Mouse (Mus musculus) MEL-GATA-1-ER (cell line): ENCODE data around the gene Ralgps1.

Experiments
- DNase-seq: peaks from one replicate; pipeline ENCODE4 v3.0.0-alpha.2; 2012; ENCODE audit warnings: low read depth; ENCODE audit errors: extremely low read depth

Ralgps1 gene

DNA sequence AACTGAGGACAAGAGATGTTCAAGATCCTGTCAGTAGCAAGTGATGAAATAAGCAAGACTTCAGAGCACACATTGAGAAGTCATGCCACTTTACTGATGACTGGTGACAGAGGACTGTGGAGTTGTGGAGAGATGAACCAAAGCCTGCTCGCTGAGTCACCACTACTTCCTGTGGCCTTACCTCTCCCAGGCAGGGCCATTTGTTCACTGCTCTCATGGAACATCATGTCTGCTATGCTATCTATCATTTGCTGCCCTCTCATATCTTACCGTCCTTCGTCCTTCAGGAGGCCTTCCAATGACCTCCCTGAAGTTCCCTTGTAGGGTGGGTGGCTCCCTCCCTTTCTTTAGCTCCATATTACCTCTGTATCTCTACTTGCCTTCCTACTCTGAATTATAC, 287.1 kb downstream of the Ralgps1 start:
- DNase-seq, result no peak
